Mouse (Mus musculus) forebrain, embryonic 13.5 days (tissue): ENCODE results near the gene Olfr1416. TPM values are rescaled to one million over a fixed set of nuclear protein-coding genes. Genes with fewer than 3 reads are reported as not detected.

Experiments
- ATAC-seq: fragments of 200-750 bp; cut with Nextera tagmentation; 2 replicates; pipeline ENCODE4 v1.8.0; 2017
- H3K27ac ChIP-seq: fragments of 300-500 bp; sonication (generic); 2 replicates; pipeline ENCODE4 v1.5.1; 2015; ENCODE audit warnings: inconsistent platforms, mild to moderate bottlenecking, moderate library complexity
- H3K27me3 ChIP-seq: fragments of 300-500 bp; sonication (generic); 2 replicates; pipeline ENCODE4 v1.6.1; 2015; ENCODE audit warnings: mild to moderate bottlenecking, inconsistent platforms
- H3K36me3 ChIP-seq: fragments of 300-500 bp; sonication (generic); 2 replicates; pipeline ENCODE4 v1.6.1; 2015; ENCODE audit warnings: mild to moderate bottlenecking, inconsistent platforms; ENCODE audit not compliant: poor library complexity, severe bottlenecking
- H3K4me1 ChIP-seq: fragments of 300-500 bp; sonication (generic); 2 replicates; pipeline ENCODE4 v1.6.1; 2015; ENCODE audit warnings: inconsistent platforms
- H3K4me2 ChIP-seq: fragments of 300-500 bp; sonication (generic); 2 replicates; pipeline ENCODE4 v1.6.1; 2015; ENCODE audit warnings: inconsistent platforms, mild to moderate bottlenecking, moderate library complexity
- H3K4me3 ChIP-seq: fragments of 300-500 bp; sonication (generic); 2 replicates; pipeline ENCODE4 v1.5.1; 2015; ENCODE audit warnings: mild to moderate bottlenecking, inconsistent platforms
- H3K9ac ChIP-seq: fragments of 300-500 bp; sonication (generic); 2 replicates; pipeline ENCODE4 v1.6.1; 2015; ENCODE audit warnings: mild to moderate bottlenecking, inconsistent platforms
- H3K9me3 ChIP-seq: fragments of 300-500 bp; sonication (generic); replicated peaks from 2 replicates; pipeline ENCODE4 v1.6.1; 2016; ENCODE audit warnings: inconsistent platforms
- WGBS: fragments of 180-500 bp; shearing (Covaris S2); methylation state at CpG from one replicate; pipeline ENCODE4 v1.1.7; 2015; 5-methylcytosine and 5-hydroxymethylcytosine counted together
- polyA plus RNA-seq: library from polyadenylated mRNA; unstranded; fragments of >200 nt; fragmentation: Nextera tagmentation; extraction: Ambion mirVana; gene quantifications from 2 replicates; pipeline ENCODE4 v1.2.1, GENCODE M21; 2015

Gene Olfr1416
- polyA plus RNA-seq, 1 experiment from 2014 or later = not detected

DNA sequence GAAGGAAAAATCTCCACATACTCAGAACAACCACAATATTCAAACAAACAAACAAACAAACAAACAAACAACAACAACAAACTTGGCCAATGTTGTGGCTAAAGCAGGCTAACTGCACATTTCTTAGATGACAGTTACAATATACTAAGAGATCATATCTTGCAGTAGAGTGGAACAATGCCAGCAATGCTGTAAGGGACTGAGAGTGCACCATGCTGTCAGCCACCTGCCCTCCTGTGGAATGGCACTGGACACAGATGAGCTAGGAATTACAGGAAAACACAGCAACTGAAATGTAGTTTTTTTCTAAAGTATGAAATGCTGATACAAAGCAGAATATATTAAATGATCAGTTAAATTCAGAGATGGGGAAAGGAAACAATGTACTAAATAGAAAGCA lies 27.2 kb downstream of the Olfr1416 start:
- Histone ChIP-seq H3K27me3 (no peaks in the 10 kb centered on the region), H3K4me2 (no peak overlapping the region), H3K27ac (no peak overlapping the region), H3K9ac (no peak overlapping the region), H3K4me1 (no peaks in the 10 kb centered on the region), H3K36me3 (peaks cover 90% of the 10 kb centered on the region), H3K9me3 (0 out of 2 replicates have a peak, but pooled peaks cover 4% of the 10 kb centered on the region), H3K4me3 (no peak overlapping the region)
- no peak for ATAC-seq

DNA sequence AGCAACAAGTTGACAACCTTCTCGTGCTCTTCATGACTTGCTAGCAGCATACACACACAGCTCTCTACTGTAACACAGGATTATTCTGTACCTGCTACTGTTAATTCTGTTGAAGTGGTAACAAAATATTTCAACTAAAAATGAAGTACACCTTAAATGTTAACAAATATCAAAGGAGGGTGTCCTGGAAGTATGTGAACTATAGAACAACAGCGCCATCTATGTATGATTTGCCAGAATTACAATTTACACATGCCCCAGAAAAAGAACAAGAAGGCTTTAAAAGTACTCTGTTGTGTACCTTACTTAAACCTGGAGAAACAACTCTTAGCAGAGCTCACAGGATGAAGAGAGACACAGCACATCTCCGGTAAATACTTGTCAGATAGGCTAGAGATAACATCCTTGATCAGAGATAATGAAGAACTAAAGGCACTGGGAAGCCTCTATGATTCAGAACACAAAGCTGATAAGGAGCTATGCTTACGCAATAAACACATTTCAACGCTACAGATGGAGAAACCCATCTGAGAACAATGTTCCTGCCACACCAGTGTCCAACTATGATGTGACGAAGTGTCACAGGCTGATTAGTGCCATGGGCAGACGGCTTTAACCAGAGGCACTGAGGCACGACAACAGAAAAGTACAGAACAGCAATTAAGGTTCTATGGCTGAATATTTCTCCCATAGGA lies 31.0 kb downstream of the Olfr1416 start:
- 78% methylated on average over 8 of the region's 8 CpGs for WGBS
- Histone ChIP-seq H3K4me1 (no peaks in the 10 kb centered on the region), H3K9ac (no peak overlapping the region), H3K4me3 (no peak overlapping the region), H3K27me3 (no peaks in the 10 kb centered on the region), H3K9me3 (0 out of 2 replicates have a peak, but pooled peaks cover 4% of the 10 kb centered on the region), H3K36me3 (peaks cover 90% of the 10 kb centered on the region), H3K27ac (no peak overlapping the region), H3K4me2 (no peak overlapping the region)
- ATAC-seq = 0 out of 2 replicates have a peak, but pooled peaks have one; percentile 27

DNA sequence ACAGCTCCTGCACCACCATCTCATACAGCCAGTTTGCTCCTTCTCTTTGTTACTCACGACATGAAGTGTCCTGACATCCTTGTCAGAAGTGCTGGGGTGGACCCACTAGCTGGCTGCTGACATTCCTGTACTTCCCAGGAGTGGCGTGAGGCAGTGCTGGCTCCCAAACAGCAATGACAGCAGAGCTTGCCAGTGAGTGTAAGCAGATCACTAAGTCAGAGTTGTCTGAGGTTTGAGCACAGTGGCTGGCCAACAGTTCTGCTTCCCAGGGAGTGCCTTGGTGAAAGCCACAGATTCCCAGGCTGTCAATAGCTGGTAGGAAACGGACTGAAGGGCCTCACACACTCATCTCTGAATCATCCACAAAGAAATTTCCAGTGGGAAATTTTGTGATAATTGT lies 36.6 kb downstream of the Olfr1416 start:
- no peak overlapping the region for H3K4me3 ChIP-seq
- H3K9ac ChIP-seq = no peak overlapping the region
- no peaks in the 10 kb centered on the region for H3K27me3 ChIP-seq
- H3K36me3 ChIP-seq = peaks cover 95% of the 10 kb centered on the region
- WGBS = 86% methylated on average over 3 of the region's 3 CpGs
- no peaks in the 10 kb centered on the region for H3K9me3 ChIP-seq
- no peak overlapping the region for H3K4me2 ChIP-seq
- no peaks in the 10 kb centered on the region for H3K4me1 ChIP-seq
- no peak overlapping the region for H3K27ac ChIP-seq
- no peak for ATAC-seq

DNA sequence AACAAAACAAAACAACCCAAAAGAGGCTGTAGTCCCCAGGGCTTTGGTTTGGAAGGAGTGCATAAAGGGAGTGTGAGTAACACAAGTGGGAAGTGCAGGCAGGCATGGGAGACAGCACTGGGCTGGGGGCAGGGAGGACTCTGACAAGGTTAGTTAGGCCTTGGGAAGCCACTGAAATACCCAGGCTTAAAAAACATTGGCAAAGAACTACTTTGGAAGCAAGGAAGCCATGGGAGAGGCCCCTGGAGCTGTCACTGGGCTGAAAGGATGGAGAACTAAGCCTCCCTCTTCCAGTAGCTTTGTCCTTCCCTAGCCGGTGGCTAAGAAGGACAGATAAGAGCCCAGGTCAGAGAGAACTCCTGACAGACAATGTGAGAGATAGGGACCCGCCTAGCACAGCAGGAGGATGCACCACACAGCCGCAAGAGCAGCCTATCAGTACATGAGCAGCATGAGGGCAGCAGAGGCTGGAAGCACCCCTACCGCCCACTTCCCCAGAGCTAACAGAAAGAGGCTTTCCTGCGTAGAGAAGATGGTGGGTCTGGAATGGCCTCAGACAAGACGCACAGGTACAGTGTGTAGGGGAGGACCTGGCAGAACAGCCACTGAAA lies 43.4 kb downstream of the Olfr1416 start:
- peaks cover 76% of the 10 kb centered on the region for H3K36me3 ChIP-seq
- H3K9me3 ChIP-seq = no peaks in the 10 kb centered on the region
- no peak for ATAC-seq
- no peak overlapping the region for H3K4me2 ChIP-seq
- H3K4me1 ChIP-seq = peaks cover 22% of the 10 kb centered on the region
- H3K27me3 ChIP-seq = no peaks in the 10 kb centered on the region
- H3K9ac ChIP-seq = no peak overlapping the region
- WGBS = 63% methylated on average over 6 of the region's 6 CpGs
- H3K4me3 ChIP-seq = no peak overlapping the region
- no peak overlapping the region for H3K27ac ChIP-seq

DNA sequence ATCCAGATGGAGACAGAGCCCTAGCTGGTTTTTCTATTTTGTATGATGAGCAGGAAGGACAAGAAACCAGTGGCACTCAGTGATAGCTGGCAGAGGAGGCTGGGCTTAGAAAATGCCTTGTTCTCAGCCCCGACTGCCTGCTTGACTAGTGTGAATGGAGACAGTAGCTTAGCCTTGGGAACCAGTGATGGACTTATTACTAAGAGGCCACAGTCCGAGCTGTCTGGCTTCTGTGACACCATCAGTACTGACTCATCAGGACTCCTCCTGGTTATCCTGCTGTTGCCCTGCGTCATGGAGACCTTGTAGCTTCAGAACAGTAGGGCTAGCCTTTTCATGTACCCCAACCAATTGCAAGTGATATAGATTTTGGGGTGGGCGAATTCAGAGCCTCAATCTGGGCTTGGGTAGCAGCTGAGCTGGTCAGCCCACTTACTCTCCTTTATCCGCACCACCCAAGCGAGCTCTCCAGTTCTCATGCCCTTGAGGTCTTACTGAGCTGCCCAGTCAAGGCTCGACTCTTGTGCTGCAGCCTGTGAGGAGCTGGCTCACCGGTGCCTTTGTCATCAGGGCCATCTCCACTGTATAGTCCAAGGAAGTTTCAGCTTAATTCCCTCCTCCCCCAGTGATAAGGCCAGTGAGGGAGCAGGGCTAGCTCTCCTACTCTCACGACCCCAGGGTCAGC lies 44.7 kb downstream of the Olfr1416 start:
- H3K9ac ChIP-seq = no peak overlapping the region
- peaks cover 27% of the 10 kb centered on the region for H3K4me1 ChIP-seq
- no peak overlapping the region for H3K4me2 ChIP-seq
- ATAC-seq = no peak
- no peak overlapping the region for H3K4me3 ChIP-seq
- WGBS = 88% methylated on average over 9 of the region's 9 CpGs
- no peaks in the 10 kb centered on the region for H3K27me3 ChIP-seq
- H3K27ac ChIP-seq = no peak overlapping the region
- H3K9me3 ChIP-seq = no peaks in the 10 kb centered on the region
- peaks cover 65% of the 10 kb centered on the region for H3K36me3 ChIP-seq

DNA sequence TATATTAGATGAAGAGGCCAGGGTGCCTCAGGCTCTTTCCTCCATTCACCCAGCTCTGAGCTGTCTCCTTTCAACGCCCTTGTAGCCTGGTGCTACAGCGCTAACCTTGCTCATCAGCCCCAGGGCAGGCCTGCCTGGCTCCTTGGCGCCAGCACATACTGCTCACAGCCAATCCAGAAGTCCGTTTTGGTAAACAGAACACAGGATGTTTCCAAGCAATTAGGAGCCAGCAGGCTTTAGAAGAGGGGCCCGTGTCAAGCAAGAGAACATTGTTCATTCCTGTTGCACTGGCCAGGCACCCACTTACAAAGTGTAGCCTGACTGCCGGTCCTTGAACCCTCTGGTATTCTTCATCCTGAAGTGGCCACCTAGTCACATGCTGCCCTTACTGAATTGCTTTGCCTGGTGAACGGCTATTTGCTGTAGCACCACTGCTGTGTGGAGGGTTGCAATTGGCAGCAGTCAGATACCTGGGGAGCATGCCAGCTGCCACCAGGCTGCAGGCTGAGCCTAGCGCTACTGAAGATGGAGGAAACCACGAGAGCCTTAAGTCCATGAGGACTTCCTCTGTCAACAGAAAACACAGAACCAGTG lies 47.1 kb downstream of the Olfr1416 start:
- Histone ChIP-seq H3K4me2 (no peak overlapping the region), H3K27ac (peak overlapping the region; percentile 75), H3K27me3 (no peaks in the 10 kb centered on the region), H3K4me1 (peaks cover 27% of the 10 kb centered on the region), H3K9me3 (no peaks in the 10 kb centered on the region), H3K4me3 (no peak overlapping the region), H3K9ac (no peak overlapping the region), H3K36me3 (peaks cover 42% of the 10 kb centered on the region)
- WGBS = 29% methylated on average over 9 of the region's 9 CpGs
- ATAC-seq = peak; percentile 86

DNA sequence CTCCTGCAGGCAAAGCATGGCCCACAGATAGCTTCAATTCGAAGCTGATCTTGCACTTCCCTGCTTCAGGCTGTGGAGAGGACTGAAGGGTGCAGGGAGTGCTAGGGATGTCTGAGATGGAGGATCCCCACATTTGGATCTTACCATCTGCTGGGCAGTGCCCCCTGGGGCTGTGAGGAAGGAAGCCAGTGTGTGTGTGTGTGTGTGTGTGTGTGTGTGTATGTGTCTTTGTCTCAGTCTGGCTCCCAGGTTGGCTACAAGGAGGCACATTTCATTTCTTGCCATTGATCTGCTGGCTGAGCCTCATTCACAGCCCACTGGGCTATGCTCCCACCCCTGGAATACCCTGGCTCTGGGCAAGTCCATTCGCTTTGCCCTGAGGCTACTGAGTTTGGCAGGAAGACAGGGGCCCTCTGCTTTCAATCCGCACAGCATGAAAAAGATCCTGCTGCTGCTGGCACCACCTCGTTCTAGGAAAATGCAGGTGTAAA lies 48.0 kb downstream of the Olfr1416 start:
- H3K36me3 ChIP-seq = peaks cover 33% of the 10 kb centered on the region
- no peaks in the 10 kb centered on the region for H3K27me3 ChIP-seq
- peaks cover 33% of the 10 kb centered on the region for H3K4me1 ChIP-seq
- no peak overlapping the region for H3K4me2 ChIP-seq
- ATAC-seq = peak; percentile 67
- no peak overlapping the region for H3K4me3 ChIP-seq
- no peak overlapping the region for H3K9ac ChIP-seq
- no peaks in the 10 kb centered on the region for H3K9me3 ChIP-seq
- 32% methylated on average over 4 of the region's 4 CpGs for WGBS
- H3K27ac ChIP-seq = peak overlapping the region; percentile 75

DNA sequence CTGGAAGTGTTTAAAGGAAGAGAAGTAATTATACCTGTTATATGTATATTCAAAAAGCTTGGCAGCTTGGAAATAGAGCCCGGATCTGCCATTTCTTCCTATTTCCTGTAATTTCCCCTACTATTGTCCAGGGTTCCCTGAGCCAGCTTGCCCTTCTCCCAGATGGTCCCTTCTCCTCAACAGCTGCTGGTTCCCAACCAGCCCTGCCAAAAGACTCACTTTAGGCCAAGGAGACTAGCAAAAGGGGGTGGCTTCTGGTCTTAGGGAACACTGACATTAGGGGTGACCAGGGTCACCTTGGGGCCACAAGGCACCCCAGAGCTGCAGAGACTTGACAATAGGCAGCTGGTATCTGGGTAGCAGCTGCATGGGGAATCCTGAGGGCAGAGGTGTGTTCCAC lies 49.9 kb downstream of the Olfr1416 start:
- no peaks in the 10 kb centered on the region for H3K9me3 ChIP-seq
- 87% methylated on average over 1 of the region's 1 CpGs for WGBS
- H3K9ac ChIP-seq = no peak overlapping the region
- H3K27me3 ChIP-seq = no peaks in the 10 kb centered on the region
- H3K27ac ChIP-seq = no peak overlapping the region
- H3K4me2 ChIP-seq = no peak overlapping the region
- H3K36me3 ChIP-seq = peaks cover 18% of the 10 kb centered on the region
- H3K4me3 ChIP-seq = no peak overlapping the region
- ATAC-seq = no peak
- peaks cover 39% of the 10 kb centered on the region for H3K4me1 ChIP-seq

DNA sequence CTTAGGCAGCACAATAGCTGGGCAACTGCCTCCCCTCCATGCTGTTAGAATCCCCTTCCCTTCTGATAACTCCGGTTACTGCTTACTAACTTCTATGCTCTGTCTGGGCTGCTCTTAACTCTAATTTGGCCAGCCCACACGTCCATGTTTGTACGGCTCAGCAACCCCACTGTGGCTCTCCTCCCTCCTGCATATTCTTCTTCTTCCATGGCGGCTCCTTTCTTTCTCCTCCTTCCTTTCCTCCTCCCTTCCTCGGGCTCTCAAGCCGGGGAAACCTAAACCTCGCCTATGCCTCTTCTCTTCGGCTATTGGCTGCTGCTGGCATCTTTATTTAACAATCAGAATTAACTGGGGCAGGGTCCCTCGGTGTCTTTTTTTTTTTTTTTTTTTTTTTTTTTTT lies 52.1 kb downstream of the Olfr1416 start:
- Histone ChIP-seq H3K4me2 (no peak overlapping the region), H3K27ac (no peak overlapping the region), H3K27me3 (no peaks in the 10 kb centered on the region), H3K9me3 (no peaks in the 10 kb centered on the region), H3K4me1 (peaks cover 29% of the 10 kb centered on the region), H3K9ac (no peak overlapping the region), H3K4me3 (no peak overlapping the region), H3K36me3 (no peaks in the 10 kb centered on the region)
- no peak for ATAC-seq
- WGBS = 79% methylated on average over 9 of the region's 9 CpGs

DNA sequence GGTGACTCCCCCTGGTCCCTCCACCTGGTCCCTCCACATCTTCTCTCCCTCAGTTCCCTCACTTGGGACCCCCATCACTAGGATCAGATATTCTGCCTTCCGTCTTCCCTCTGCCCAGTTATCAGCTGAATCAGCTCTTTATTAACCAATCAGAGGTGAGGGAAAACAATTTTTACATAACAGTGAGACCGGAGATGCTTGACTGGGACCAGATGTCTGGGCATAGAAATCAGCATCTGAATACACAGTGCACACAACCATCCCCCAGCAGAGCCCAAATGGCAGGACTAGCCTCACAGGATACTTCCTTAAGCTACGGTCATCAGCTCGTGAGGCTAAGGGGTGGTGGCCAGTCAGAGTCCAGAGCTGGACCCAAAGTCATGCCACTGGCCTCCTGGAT lies 52.8 kb downstream of the Olfr1416 start:
- peaks cover 22% of the 10 kb centered on the region for H3K4me1 ChIP-seq
- no peak overlapping the region for H3K9ac ChIP-seq
- no peak overlapping the region for H3K4me2 ChIP-seq
- no peaks in the 10 kb centered on the region for H3K27me3 ChIP-seq
- no peaks in the 10 kb centered on the region for H3K36me3 ChIP-seq
- 50% methylated on average over 4 of the region's 4 CpGs for WGBS
- H3K27ac ChIP-seq = no peak overlapping the region
- H3K9me3 ChIP-seq = no peaks in the 10 kb centered on the region
- H3K4me3 ChIP-seq = no peak overlapping the region
- peak; percentile 50; the same call in 1 of the 2 replicates for ATAC-seq

DNA sequence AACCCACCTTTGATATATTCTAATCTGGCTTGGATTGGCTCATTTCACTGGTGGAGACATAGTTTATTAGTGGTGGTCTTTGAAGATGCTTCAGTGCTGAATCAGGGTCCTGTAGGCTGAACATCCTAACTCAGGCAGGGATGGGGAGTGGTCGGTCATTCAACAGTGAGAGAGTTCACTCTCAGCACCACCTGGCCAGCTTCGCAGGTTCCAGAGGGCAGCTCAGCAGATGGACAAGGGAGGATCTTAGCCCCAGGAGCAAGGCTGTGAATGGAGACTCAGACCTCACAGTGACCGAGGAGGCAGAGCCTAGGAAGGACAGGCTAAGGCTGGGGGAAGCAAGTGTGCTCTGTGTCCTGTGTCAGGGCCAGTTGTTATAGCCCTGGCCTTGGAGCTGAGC lies 53.5 kb downstream of the Olfr1416 start:
- H3K4me2 ChIP-seq = no peak overlapping the region
- no peak overlapping the region for H3K4me3 ChIP-seq
- H3K9me3 ChIP-seq = no peaks in the 10 kb centered on the region
- peaks cover 15% of the 10 kb centered on the region for H3K4me1 ChIP-seq
- H3K36me3 ChIP-seq = no peaks in the 10 kb centered on the region
- ATAC-seq = no peak
- H3K27ac ChIP-seq = no peak overlapping the region
- no peak overlapping the region for H3K9ac ChIP-seq
- H3K27me3 ChIP-seq = no peaks in the 10 kb centered on the region
- 75% methylated on average over 3 of the region's 3 CpGs for WGBS

DNA sequence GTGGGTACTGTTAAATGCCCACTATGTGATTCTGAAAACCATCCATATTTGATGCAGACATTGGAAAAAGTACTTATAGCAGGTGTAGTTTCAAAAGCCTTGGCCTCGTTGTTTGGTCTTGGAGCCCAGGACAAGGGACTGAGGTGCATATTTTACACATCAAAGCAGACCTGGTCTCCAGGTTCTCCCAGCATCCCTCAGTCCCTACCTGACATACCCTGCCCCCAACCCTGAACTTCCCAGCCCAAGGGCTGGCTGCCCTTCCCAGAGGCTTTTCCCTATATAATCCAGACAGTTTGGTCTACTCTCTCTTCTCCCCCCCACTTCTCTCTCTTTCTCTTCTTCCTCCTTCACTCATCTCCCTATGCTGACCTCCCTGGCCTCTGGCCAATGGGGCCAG lies 53.9 kb downstream of the Olfr1416 start:
- ATAC-seq = no peak
- Histone ChIP-seq H3K27ac (no peak overlapping the region), H3K27me3 (no peaks in the 10 kb centered on the region), H3K4me3 (no peak overlapping the region), H3K4me1 (peaks cover 12% of the 10 kb centered on the region), H3K4me2 (no peak overlapping the region), H3K36me3 (no peaks in the 10 kb centered on the region), H3K9ac (no peak overlapping the region), H3K9me3 (no peaks in the 10 kb centered on the region)
- WGBS = 89% methylated on average over 1 of the region's 1 CpGs
